Mouse (Mus musculus): ENCODE data around the gene Gcn1l1. TPM values are rescaled to one million over a fixed set of nuclear protein-coding genes. Genes with fewer than 3 reads are reported as not detected.

The Gcn1l1 gene
- polyA plus RNA-seq, 1 experiment from 2014 or later, result 55.6 TPM

DNA sequence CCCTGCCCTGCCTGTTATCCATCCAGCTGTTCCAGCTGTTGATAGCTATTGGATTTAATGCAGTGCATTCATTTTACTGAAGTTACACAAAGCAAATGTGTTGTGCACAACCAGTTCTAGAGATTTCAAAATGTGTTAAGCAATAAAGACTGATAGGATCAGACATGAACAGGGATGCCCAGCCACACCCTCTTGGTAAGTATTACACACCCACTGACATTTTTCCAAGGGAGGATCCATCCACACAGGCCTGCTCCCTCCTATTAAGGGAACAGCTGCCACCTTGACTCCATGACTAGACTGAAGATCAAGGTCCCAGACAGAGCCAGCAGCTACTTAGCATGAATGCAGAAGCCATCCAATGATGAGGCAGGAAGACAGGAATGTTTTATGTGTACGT, 92.2 kb downstream of the Gcn1l1 start:
- no peak overlapping the region for H3K4me2 ChIP-seq
- no peaks in the 10 kb centered on the region for H3K9me3 ChIP-seq (ENCODE audit: control insufficient read depth, low read length)
- no peaks in the 10 kb centered on the region for H3K36me3 ChIP-seq (ENCODE audit: control insufficient read depth, insufficient read depth, low read length)
- H3K27me3 ChIP-seq (replicated peaks; ENCODE audit: control insufficient read depth, insufficient read depth, low read length), result no peaks in the 10 kb centered on the region
- WGBS, result 44% methylated on average over 1 of the region's 1 CpGs
- ATAC-seq (replicated peaks; ENCODE audit: low FRiP score) (no peak), DNase-seq (ENCODE audit: low spot score) (no peak)
- no peak overlapping the region for H3K4me3 ChIP-seq (ENCODE audit: low read depth, low read length)
- H3K27ac ChIP-seq (ENCODE audit: low read depth, low read length), result no peak overlapping the region
- H3K4me1 ChIP-seq (replicated peaks; ENCODE audit: control insufficient read depth, insufficient read depth, low read length), result peaks cover 1% of the 10 kb centered on the region; the same call in 1 of the 2 replicates
- H3K9ac ChIP-seq (ENCODE audit: low read depth, low read length), result no peak overlapping the region

GRCm38 (mm10) chr5:115658352-115658751, 93.3 kb downstream of the Gcn1l1 start:
- no peaks in the 10 kb centered on the region for H3K4me1 ChIP-seq (replicated peaks; ENCODE audit: control insufficient read depth, insufficient read depth, low read length)
- DNase-seq (ENCODE audit: low spot score) (no peak), ATAC-seq (replicated peaks; ENCODE audit: low FRiP score) (no peak)
- no peak overlapping the region for H3K9ac ChIP-seq (ENCODE audit: low read depth, low read length)
- 60% methylated on average over 6 of the region's 6 CpGs for WGBS
- no peaks in the 10 kb centered on the region for H3K36me3 ChIP-seq (ENCODE audit: control insufficient read depth, insufficient read depth, low read length)
- H3K4me3 ChIP-seq (ENCODE audit: low read depth, low read length), result no peak overlapping the region
- no peak overlapping the region for H3K27ac ChIP-seq (ENCODE audit: low read depth, low read length)
- H3K4me2 ChIP-seq, result no peak overlapping the region
- H3K9me3 ChIP-seq (ENCODE audit: control insufficient read depth, low read length), result no peaks in the 10 kb centered on the region
- no peaks in the 10 kb centered on the region for H3K27me3 ChIP-seq (replicated peaks; ENCODE audit: control insufficient read depth, insufficient read depth, low read length)

- 81% methylated on average over 22 of the region's 22 CpGs for WGBS
- DNase-seq (ENCODE audit: low spot score), result no peak
- H3K4me2 ChIP-seq, result no peak overlapping the region
- H3K36me3 ChIP-seq (ENCODE audit: control insufficient read depth, insufficient read depth, low read length), result no peaks in the 10 kb centered on the region
- no peak for ATAC-seq (replicated peaks; ENCODE audit: low FRiP score)
- no peak overlapping the region for H3K27ac ChIP-seq (ENCODE audit: low read depth, low read length)
- H3K4me3 ChIP-seq (ENCODE audit: low read depth, low read length), result no peak overlapping the region
- no peaks in the 10 kb centered on the region for H3K4me1 ChIP-seq (replicated peaks; ENCODE audit: control insufficient read depth, insufficient read depth, low read length)
- H3K27me3 ChIP-seq (replicated peaks; ENCODE audit: control insufficient read depth, insufficient read depth, low read length), result no peaks in the 10 kb centered on the region
- no peaks in the 10 kb centered on the region for H3K9me3 ChIP-seq (ENCODE audit: control insufficient read depth, low read length)
- no peak overlapping the region for H3K9ac ChIP-seq (ENCODE audit: low read depth, low read length)
Measured at GRCm38 (mm10) chr5:115662658-115663057, 97.6 kb downstream of the Gcn1l1 start.

GRCm38 (mm10) chr5:115666366-115667065, 101.5 kb downstream of the Gcn1l1 start:
- no peaks in the 10 kb centered on the region for H3K4me1 ChIP-seq (replicated peaks; ENCODE audit: control insufficient read depth, insufficient read depth, low read length)
- H3K27ac ChIP-seq (ENCODE audit: low read depth, low read length), result no peak overlapping the region
- DNase-seq (ENCODE audit: low spot score) (no peak), ATAC-seq (replicated peaks; ENCODE audit: low FRiP score) (no peak)
- no peaks in the 10 kb centered on the region for H3K9me3 ChIP-seq (ENCODE audit: control insufficient read depth, low read length)
- no peak overlapping the region for H3K4me2 ChIP-seq
- WGBS, result 74% methylated on average over 8 of the region's 8 CpGs
- H3K36me3 ChIP-seq (ENCODE audit: control insufficient read depth, insufficient read depth, low read length), result no peaks in the 10 kb centered on the region
- no peak overlapping the region for H3K4me3 ChIP-seq (ENCODE audit: low read depth, low read length)
- no peak overlapping the region for H3K9ac ChIP-seq (ENCODE audit: low read depth, low read length)
- H3K27me3 ChIP-seq (replicated peaks; ENCODE audit: control insufficient read depth, insufficient read depth, low read length), result no peaks in the 10 kb centered on the region

DNA sequence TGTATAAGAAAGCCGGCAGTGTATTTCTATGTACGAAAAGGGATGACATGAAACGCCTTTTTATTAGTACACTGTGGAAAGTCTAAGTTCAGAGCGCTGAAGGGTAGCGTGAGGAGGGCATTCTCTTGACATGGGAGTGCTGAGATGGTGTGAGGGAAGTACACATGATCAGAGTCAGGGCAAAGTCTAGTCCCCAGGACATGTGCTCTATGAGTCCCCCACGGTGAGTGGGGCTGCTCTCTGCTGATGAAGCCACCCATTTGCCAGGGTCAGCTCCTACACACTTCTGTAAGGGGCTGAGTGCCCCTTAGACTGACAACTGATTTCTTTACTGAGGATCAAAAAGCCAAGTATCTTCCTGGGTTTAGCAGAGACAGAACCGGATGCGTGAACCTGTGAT, 102.2 kb downstream of the Gcn1l1 start:
- Histone ChIP-seq H3K4me3 (ENCODE audit: low read depth, low read length) (no peak overlapping the region), H3K36me3 (ENCODE audit: control insufficient read depth, insufficient read depth, low read length) (no peaks in the 10 kb centered on the region), H3K27me3 (replicated peaks; ENCODE audit: control insufficient read depth, insufficient read depth, low read length) (no peaks in the 10 kb centered on the region), H3K27ac (ENCODE audit: low read depth, low read length) (no peak overlapping the region), H3K4me2 (no peak overlapping the region), H3K9me3 (ENCODE audit: control insufficient read depth, low read length) (no peaks in the 10 kb centered on the region), H3K9ac (ENCODE audit: low read depth, low read length) (no peak overlapping the region), H3K4me1 (replicated peaks; ENCODE audit: control insufficient read depth, insufficient read depth, low read length) (no peaks in the 10 kb centered on the region)
- ATAC-seq (replicated peaks; ENCODE audit: low FRiP score) (no peak), DNase-seq (ENCODE audit: low spot score) (no peak)
- WGBS, result 74% methylated on average over 8 of the region's 8 CpGs

GRCm38 (mm10) chr5:115667894-115668293, 102.8 kb downstream of the Gcn1l1 start:
- Histone ChIP-seq H3K9ac (ENCODE audit: low read depth, low read length) (no peak overlapping the region), H3K4me2 (no peak overlapping the region), H3K4me1 (replicated peaks; ENCODE audit: control insufficient read depth, insufficient read depth, low read length) (no peaks in the 10 kb centered on the region), H3K4me3 (ENCODE audit: low read depth, low read length) (no peak overlapping the region), H3K36me3 (ENCODE audit: control insufficient read depth, insufficient read depth, low read length) (no peaks in the 10 kb centered on the region), H3K27me3 (replicated peaks; ENCODE audit: control insufficient read depth, insufficient read depth, low read length) (no peaks in the 10 kb centered on the region), H3K27ac (ENCODE audit: low read depth, low read length) (no peak overlapping the region), H3K9me3 (ENCODE audit: control insufficient read depth, low read length) (no peaks in the 10 kb centered on the region)
- DNase-seq (ENCODE audit: low spot score), result no peak
- WGBS, result 25% methylated on average over 7 of the region's 7 CpGs
- no peak for ATAC-seq (replicated peaks; ENCODE audit: low FRiP score)

DNA sequence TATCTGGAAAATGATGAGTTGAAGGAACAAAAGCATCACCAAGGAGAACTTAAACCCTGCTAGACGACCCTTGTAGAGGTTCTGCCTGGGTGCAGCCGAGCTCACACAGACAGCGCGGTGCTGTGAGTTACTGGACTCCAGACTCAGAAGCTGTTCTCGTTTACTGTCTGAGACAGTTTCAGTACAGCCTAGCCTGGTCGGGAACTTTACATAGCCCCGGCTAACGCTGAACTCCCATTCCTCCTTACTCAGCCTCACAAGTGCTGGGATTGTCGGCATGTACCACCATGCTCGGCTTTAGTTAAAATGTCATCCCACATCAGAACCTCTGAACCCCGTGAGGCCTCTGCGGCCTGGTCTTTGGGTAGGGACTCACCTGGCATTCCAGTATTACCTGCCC, 103.9 kb downstream of the Gcn1l1 start:
- H3K4me1 ChIP-seq (replicated peaks; ENCODE audit: control insufficient read depth, insufficient read depth, low read length), result no peaks in the 10 kb centered on the region
- H3K27me3 ChIP-seq (replicated peaks; ENCODE audit: control insufficient read depth, insufficient read depth, low read length), result no peaks in the 10 kb centered on the region
- WGBS, result 81% methylated on average over 12 of the region's 12 CpGs
- DNase-seq (ENCODE audit: low spot score) (no peak), ATAC-seq (replicated peaks; ENCODE audit: low FRiP score) (no peak)
- no peaks in the 10 kb centered on the region for H3K36me3 ChIP-seq (ENCODE audit: control insufficient read depth, insufficient read depth, low read length)
- H3K9me3 ChIP-seq (ENCODE audit: control insufficient read depth, low read length), result no peaks in the 10 kb centered on the region
- H3K27ac ChIP-seq (ENCODE audit: low read depth, low read length), result no peak overlapping the region
- H3K4me2 ChIP-seq, result no peak overlapping the region
- no peak overlapping the region for H3K9ac ChIP-seq (ENCODE audit: low read depth, low read length)
- no peak overlapping the region for H3K4me3 ChIP-seq (ENCODE audit: low read depth, low read length)

- Histone ChIP-seq H3K27ac (ENCODE audit: low read depth, low read length) (no peak overlapping the region), H3K36me3 (ENCODE audit: control insufficient read depth, insufficient read depth, low read length) (no peaks in the 10 kb centered on the region), H3K4me2 (no peak overlapping the region), H3K27me3 (replicated peaks; ENCODE audit: control insufficient read depth, insufficient read depth, low read length) (no peaks in the 10 kb centered on the region), H3K9me3 (ENCODE audit: control insufficient read depth, low read length) (no peaks in the 10 kb centered on the region), H3K9ac (ENCODE audit: low read depth, low read length) (no peak overlapping the region), H3K4me1 (replicated peaks; ENCODE audit: control insufficient read depth, insufficient read depth, low read length) (no peaks in the 10 kb centered on the region), H3K4me3 (ENCODE audit: low read depth, low read length) (no peak overlapping the region)
- DNase-seq (ENCODE audit: low spot score), result no peak
- 82% methylated on average over 11 of the region's 11 CpGs for WGBS
- no peak for ATAC-seq (replicated peaks; ENCODE audit: low FRiP score)
Measured at GRCm38 (mm10) chr5:115669974-115670373, 104.9 kb downstream of the Gcn1l1 start.

DNA sequence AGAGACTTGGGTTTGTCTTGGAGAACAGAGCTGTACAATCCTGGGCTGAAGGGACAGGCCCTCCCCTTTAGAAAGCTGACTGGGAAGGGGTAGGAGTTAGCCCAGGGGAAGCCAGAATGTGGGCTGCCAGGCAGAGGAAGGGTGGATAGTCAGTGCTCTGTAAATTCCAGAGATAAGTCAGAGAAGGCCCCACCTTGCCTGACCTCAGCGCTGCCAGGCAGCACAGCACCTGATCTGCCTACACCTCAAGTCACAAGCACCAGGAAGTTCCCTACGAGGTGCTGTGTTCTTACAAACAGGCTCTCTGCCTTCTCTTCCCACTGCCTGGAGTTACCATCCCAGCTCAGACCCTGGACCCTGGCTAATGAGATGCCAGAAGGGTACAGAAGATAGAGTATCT, 105.4 kb downstream of the Gcn1l1 start:
- no peaks in the 10 kb centered on the region for H3K36me3 ChIP-seq (ENCODE audit: control insufficient read depth, insufficient read depth, low read length)
- no peak for DNase-seq (ENCODE audit: low spot score)

More for the DNA sequence above, 105.4 kb downstream of the Gcn1l1 start:
- H3K4me1 ChIP-seq (replicated peaks; ENCODE audit: control insufficient read depth, insufficient read depth, low read length), result no peaks in the 10 kb centered on the region
- H3K4me2 ChIP-seq, result no peak overlapping the region
- H3K9me3 ChIP-seq (ENCODE audit: control insufficient read depth, low read length), result no peaks in the 10 kb centered on the region
- no peak for ATAC-seq (replicated peaks; ENCODE audit: low FRiP score)
- H3K4me3 ChIP-seq (ENCODE audit: low read depth, low read length), result no peak overlapping the region
- no peak overlapping the region for H3K9ac ChIP-seq (ENCODE audit: low read depth, low read length)
- no peak overlapping the region for H3K27ac ChIP-seq (ENCODE audit: low read depth, low read length)
- WGBS, result 30% methylated on average over 2 of the region's 2 CpGs
- H3K27me3 ChIP-seq (replicated peaks; ENCODE audit: control insufficient read depth, insufficient read depth, low read length), result no peaks in the 10 kb centered on the region

All from liver, embryonic 11.5 days (tissue).